Mouse (Mus musculus) CH12.LX (cell line): ENCODE data around the gene Lgals2. TPM values are rescaled to one million over a fixed set of nuclear protein-coding genes. Genes with fewer than 3 reads are reported as not detected.

Source experiments
- DNase-seq: peaks from one replicate; pipeline ENCODE4 v3.0.0-alpha.2; 2013; ENCODE audit errors: extremely low read depth
- H3K27ac ChIP-seq: 2 replicates; pipeline ENCODE4 v1.5.1; 2012; ENCODE audit warnings: low read depth, mild to moderate bottlenecking, control low read depth, moderate library complexity; ENCODE audit not compliant: insufficient read depth
- H3K27me3 ChIP-seq: replicated peaks from 2 replicates; pipeline ENCODE3; 2012; ENCODE audit warnings: inconsistent platforms
- H3K36me3 ChIP-seq, 2 experiments: replicated peaks in 1 of 2; 2 replicates each; pipeline versions ENCODE3 to v1.6.1; 2012; ENCODE audit warnings: inconsistent platforms in 1 of 2, low read length in 1 of 2, mild to moderate bottlenecking in 1 of 2, mixed read lengths in 1 of 2, moderate library complexity in 1 of 2; ENCODE audit not compliant: control insufficient read depth in 1 of 2, insufficient read depth in 1 of 2
- H3K4me1 ChIP-seq, 2 experiments: 2 replicates each; pipeline ENCODE4 v1.6.1; 2012; ENCODE audit warnings: inconsistent platforms in 1 of 2, moderate library complexity in 1 of 2; ENCODE audit not compliant: insufficient read depth in 2 of 2, control insufficient read depth in 1 of 2
- H3K4me2 ChIP-seq: 2 replicates; pipeline ENCODE4 v1.6.1; 2012; ENCODE audit warnings: low read depth, mild to moderate bottlenecking, control low read depth; ENCODE audit not compliant: poor library complexity, insufficient read depth, severe bottlenecking
- H3K4me3 ChIP-seq, 3 experiments: fragments of 150-350 bp in 1 of 3; sonication (generic) in 1 of 3; replicated peaks in 1 of 3; 2 replicates each; pipeline versions ENCODE3 to v1.5.1; 2011 to 2012; ENCODE audit warnings: low read depth in 2 of 3, low read length in 2 of 3, mild to moderate bottlenecking in 2 of 3, moderate library complexity in 2 of 3, control low read depth in 1 of 3, improper control_type of control experiment in 1 of 3, inconsistent platforms in 1 of 3, mixed read lengths in 1 of 3; ENCODE audit not compliant: poor library complexity in 1 of 3
- H3K79me2 ChIP-seq: replicated peaks from 2 replicates; pipeline ENCODE4 v1.6.1; 2012; ENCODE audit warnings: mild to moderate bottlenecking, moderate library complexity; ENCODE audit not compliant: control insufficient read depth, poor library complexity, insufficient read depth, severe bottlenecking; ENCODE audit errors: extremely low read depth
- H3K9ac ChIP-seq: 2 replicates; pipeline ENCODE4 v1.6.1; 2012; ENCODE audit warnings: low read depth, mild to moderate bottlenecking, control low read depth, moderate library complexity; ENCODE audit not compliant: insufficient read depth
- H3K9me3 ChIP-seq: replicated peaks from 2 replicates; pipeline ENCODE3; 2012; ENCODE audit warnings: low read length, inconsistent platforms, mixed read lengths
- CHD1 ChIP-seq: IDR thresholded peaks from 2 replicates; pipeline ENCODE4 v1.6.1; 2012; ENCODE audit warnings: low read depth, low read length, improper control_type of control experiment, inconsistent platforms
- CTCF ChIP-seq, 2 experiments: IDR thresholded peaks in 1 of 2; conservative IDR thresholded peaks in 1 of 2; 2 replicates each; pipeline ENCODE4 v1.5.1; 2011 to 2012; ENCODE audit warnings: low read depth in 2 of 2, low read length in 2 of 2, improper control_type of control experiment in 1 of 2, inconsistent platforms in 1 of 2, mild to moderate bottlenecking in 1 of 2, moderate library complexity in 1 of 2
- E2F4 ChIP-seq: IDR thresholded peaks from 2 replicates; pipeline ENCODE4 v1.6.1; 2011; ENCODE audit warnings: low read depth, low read length, improper control_type of control experiment; ENCODE audit not compliant: insufficient replicate concordance
- ETS1 ChIP-seq: conservative IDR thresholded peaks from 2 replicates; pipeline ENCODE4 v1.6.1; 2012; ENCODE audit warnings: low read depth, mild to moderate bottlenecking, inconsistent platforms, low read length, improper control_type of control experiment, moderate library complexity
- GABPA ChIP-seq: IDR thresholded peaks from 2 replicates; pipeline ENCODE4 v1.6.1; 2012; ENCODE audit warnings: low read depth, low read length, improper control_type of control experiment, inconsistent platforms; ENCODE audit not compliant: insufficient replicate concordance
- IRF4 ChIP-seq: IDR thresholded peaks from 2 replicates; pipeline ENCODE4 v1.6.1; 2014; ENCODE audit warnings: low read depth, mild to moderate bottlenecking, inconsistent platforms, low read length, improper control_type of control experiment
- JUN ChIP-seq: IDR thresholded peaks from 2 replicates; pipeline ENCODE4 v1.6.1; 2011; ENCODE audit warnings: low read depth, mild to moderate bottlenecking, low read length, improper control_type of control experiment, moderate library complexity; ENCODE audit not compliant: insufficient read depth
- JUND ChIP-seq: conservative IDR thresholded peaks from 2 replicates; pipeline ENCODE4 v1.6.1; 2011; ENCODE audit warnings: low read depth, low read length, improper control_type of control experiment
- KAT2A ChIP-seq: IDR thresholded peaks from 2 replicates; pipeline ENCODE4 v1.6.1; 2012; ENCODE audit warnings: low read length, improper control_type of control experiment, inconsistent platforms; ENCODE audit not compliant: insufficient replicate concordance
- MAFK ChIP-seq: IDR thresholded peaks from 2 replicates; pipeline ENCODE4 v1.6.1; 2011; ENCODE audit warnings: low read length, improper control_type of control experiment; ENCODE audit not compliant: insufficient replicate concordance
- MAX ChIP-seq: IDR thresholded peaks from 2 replicates; pipeline ENCODE4 v1.6.1; 2011; ENCODE audit warnings: low read length, improper control_type of control experiment
- MEF2A ChIP-seq: IDR thresholded peaks from 2 replicates; pipeline ENCODE4 v1.6.1; 2014; ENCODE audit warnings: low read depth, mild to moderate bottlenecking, inconsistent platforms, low read length, improper control_type of control experiment, borderline replicate concordance
- MYC ChIP-seq: IDR thresholded peaks from 2 replicates; pipeline ENCODE4 v1.6.1; 2011; ENCODE audit warnings: low read depth, mild to moderate bottlenecking, improper control_type of control experiment, low read length
- NELFE ChIP-seq: IDR thresholded peaks from 2 replicates; pipeline ENCODE4 v1.6.1; 2011; ENCODE audit warnings: low read depth, low read length, improper control_type of control experiment
- NRF1 ChIP-seq: IDR thresholded peaks from 2 replicates; pipeline ENCODE4 v1.6.1; 2014; ENCODE audit warnings: low read depth, mild to moderate bottlenecking, inconsistent platforms, low read length, improper control_type of control experiment, moderate library complexity
- POLR2A ChIP-seq: IDR thresholded peaks from 2 replicates; pipeline ENCODE4 v1.6.1; 2011; ENCODE audit warnings: low read depth, mild to moderate bottlenecking, improper control_type of control experiment, low read length
- RAD21 ChIP-seq: IDR thresholded peaks from 2 replicates; pipeline ENCODE4 v1.6.1; 2011; ENCODE audit warnings: low read depth, mild to moderate bottlenecking, low read length, improper control_type of control experiment, moderate library complexity
- RCOR1 ChIP-seq: conservative IDR thresholded peaks from 2 replicates; pipeline ENCODE4 v1.6.1; 2012; ENCODE audit warnings: low read depth, mild to moderate bottlenecking, inconsistent platforms, low read length, improper control_type of control experiment
- SIN3A ChIP-seq: IDR thresholded peaks from 2 replicates; pipeline ENCODE4 v1.6.1; 2012; ENCODE audit warnings: low read length, improper control_type of control experiment, inconsistent platforms
- SMC3 ChIP-seq: IDR thresholded peaks from 2 replicates; pipeline ENCODE4 v1.6.1; 2011; ENCODE audit warnings: low read depth, low read length, improper control_type of control experiment
- TBP ChIP-seq: conservative IDR thresholded peaks from 2 replicates; pipeline ENCODE4 v1.6.1; 2011; ENCODE audit warnings: low read depth, low read length, improper control_type of control experiment
- TCF12 ChIP-seq: IDR thresholded peaks from 2 replicates; pipeline ENCODE4 v1.6.1; 2014; ENCODE audit warnings: low read depth, mild to moderate bottlenecking, inconsistent platforms, low read length, improper control_type of control experiment
- ZKSCAN1 ChIP-seq: IDR thresholded peaks from 2 replicates; pipeline ENCODE4 v1.6.1; 2012; ENCODE audit warnings: low read depth, inconsistent platforms, low read length, improper control_type of control experiment, borderline replicate concordance
- ZMIZ1 ChIP-seq: IDR thresholded peaks from 2 replicates; pipeline ENCODE4 v1.6.1; 2012; ENCODE audit warnings: low read depth, mild to moderate bottlenecking, inconsistent platforms, low read length, improper control_type of control experiment
- dilution Hi-C: fragments of 300-500 bp; cut with MboI; formaldehyde crosslinking; loops from 2 replicates; pipeline ENCODE4 v1.14.3; 2020; ENCODE audit warnings: low sequenced_read_pairs; ENCODE audit not compliant: extremely low pct_unique_long_range_greater_than_20kb, extremely low pct_ligation_motif_present
- in situ Hi-C: fragments of 300-500 bp; cut with MboI; formaldehyde crosslinking; loops from 3 replicates; pipeline ENCODE4 v1.14.3; 2019; ENCODE audit warnings: low sequenced_read_pairs, low pct_ligation_motif_present, low pct_unique_long_range_greater_than_20kb, mixed read lengths
- polyA plus RNA-seq: library from polyadenylated mRNA; unstranded; fragments of >175 nt; gene quantifications from 2 replicates; pipeline ENCODE4 v1.2.1, GENCODE M21; 2012; ENCODE audit warnings: low read depth; ENCODE audit not compliant: insufficient read length
- total RNA-seq, 2 experiments: library from RNA; depleted of rRNA; stranded (reverse); fragments of 300-350 nt in 1 of 2; fragments of >200 nt in 1 of 2; gene quantifications; 2 replicates each; pipeline ENCODE4 v1.2.3; 2012 to 2014

Gene Lgals2
- total and polyA plus RNA-seq, 3 experiments: not detected

GRCm38 (mm10) chr15:78862280-78862679 lies 7.0 kb upstream of the Lgals2 start:
- Histone ChIP-seq H3K36me3 (no peaks in the 10 kb centered on the region), H3K27me3 (peaks cover 88% of the 10 kb centered on the region), H3K9me3 (no peaks in the 10 kb centered on the region), H3K27ac (no peak overlapping the region), H3K4me3 (no peak overlapping the region), H3K9ac (no peak overlapping the region), H3K4me2 (no peak overlapping the region)
- DNase-seq: no peak
- in situ Hi-C loops: no loop called here
- TF ChIP-seq MYC (no peak), RCOR1 (no peak), NELFE (no peak), POLR2A (no peak), TBP (no peak), ZMIZ1 (no peak), MAFK (no peak), JUN (no peak), RAD21 (no peak), ZKSCAN1 (no peak), MAX (no peak), GABPA (no peak), MEF2A (no peak), JUND (no peak)
- TF ChIP-seq, all 38 proteins: peak for 0
- no peaks in the 10 kb centered on the region for H3K79me2 ChIP-seq
- H3K4me1 ChIP-seq: peaks cover 2 to 3% of the 10 kb centered on the region in 2 experiments; a peak in 2 of 4 replicates
- dilution Hi-C loops: no loop called here

- Histone ChIP-seq H3K27me3 (peaks cover 86% of the 10 kb centered on the region), H3K36me3 (no peaks in the 10 kb centered on the region), H3K9ac (no peak overlapping the region), H3K4me3 (no peak overlapping the region), H3K27ac (no peak overlapping the region), H3K4me2 (no peak overlapping the region), H3K4me1 (peaks cover 2 to 3% of the 10 kb centered on the region in 2 experiments; a peak in 2 of 4 replicates), H3K79me2 (no peaks in the 10 kb centered on the region), H3K9me3 (no peaks in the 10 kb centered on the region)
- TF ChIP-seq SMC3 (no peak), GABPA (no peak), NELFE (no peak)
- in situ Hi-C loops: no loop called here
- dilution Hi-C loops: no loop called here
- DNase-seq: no peak
These were observed 4.4 kb upstream of the Lgals2 start for GRCm38 (mm10) chr15:78859714-78860113.

- H3K4me1 ChIP-seq: peaks cover 2 to 3% of the 10 kb centered on the region in 2 experiments; a peak in 2 of 4 replicates
- peaks cover 85% of the 10 kb centered on the region for H3K27me3 ChIP-seq
- dilution Hi-C loops: no loop called here
- no peaks in the 10 kb centered on the region for H3K9me3 ChIP-seq
- no peak for TF ChIP-seq ETS1
- TF ChIP-seq IRF4: no peak
- TF ChIP-seq GABPA: no peak
- TF ChIP-seq CHD1: no peak
- no peak for TF ChIP-seq MYC
- no peak for TF ChIP-seq TCF12
- TF ChIP-seq TBP: no peak
- no peak for TF ChIP-seq MAFK
- TF ChIP-seq NRF1: no peak
- no peak for TF ChIP-seq SIN3A
- TF ChIP-seq KAT2A: no peak
- no peak for TF ChIP-seq E2F4
- no peak for TF ChIP-seq MAX
- TF ChIP-seq CTCF (conservative IDR thresholded peaks at IDR 0.05 in 1 of 2, IDR thresholded peaks at IDR 0.05 in 1 of 2; ENCODE audit: low read depth in 2 of 2, low read length in 2 of 2): no peak
- TF ChIP-seq NELFE: no peak
- no peak overlapping the region for H3K9ac ChIP-seq
- DNase-seq: no peak
- no peak overlapping the region for H3K4me3 ChIP-seq
- no peaks in the 10 kb centered on the region for H3K79me2 ChIP-seq
- no peak overlapping the region for H3K4me2 ChIP-seq
- H3K27ac ChIP-seq: no peak overlapping the region
- no peaks in the 10 kb centered on the region for H3K36me3 ChIP-seq
- in situ Hi-C loops: no loop called here
These were observed 4.0 kb upstream of the Lgals2 start for GRCm38 (mm10) chr15:78859311-78859710.
